Mouse (Mus musculus): ENCODE data around the gene Sox5.

Gene Sox5

DNA sequence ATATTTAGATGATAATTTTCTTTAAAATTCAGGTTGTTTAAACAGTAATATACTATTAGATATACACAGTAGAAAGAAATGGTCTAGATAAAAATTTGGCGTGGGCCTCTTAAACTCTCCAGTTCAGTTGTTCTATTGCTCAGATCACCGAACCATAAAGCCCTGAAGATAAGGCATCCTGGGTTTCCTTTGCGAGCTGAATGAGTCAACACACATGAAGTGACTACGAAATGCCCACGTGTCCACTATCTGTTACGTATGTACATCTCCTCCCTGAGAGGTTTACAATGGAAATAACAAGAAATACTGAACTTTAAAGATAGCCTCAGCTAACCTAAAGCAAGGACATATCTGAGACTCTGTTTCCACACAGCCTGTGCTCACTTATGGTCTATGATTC is 296.2 kb downstream of the Sox5 start:
- no peak for DNase-seq (ENCODE audit: low read depth)

GRCm38 (mm10) chr6:144483166-144483565 is 298.6 kb downstream of the Sox5 start:
- DNase-seq (ENCODE audit: low read depth) = no peak

- DNase-seq (ENCODE audit: low read depth) = no peak
Measured at GRCm38 (mm10) chr6:144480648-144481528, 300.9 kb downstream of the Sox5 start.

DNA sequence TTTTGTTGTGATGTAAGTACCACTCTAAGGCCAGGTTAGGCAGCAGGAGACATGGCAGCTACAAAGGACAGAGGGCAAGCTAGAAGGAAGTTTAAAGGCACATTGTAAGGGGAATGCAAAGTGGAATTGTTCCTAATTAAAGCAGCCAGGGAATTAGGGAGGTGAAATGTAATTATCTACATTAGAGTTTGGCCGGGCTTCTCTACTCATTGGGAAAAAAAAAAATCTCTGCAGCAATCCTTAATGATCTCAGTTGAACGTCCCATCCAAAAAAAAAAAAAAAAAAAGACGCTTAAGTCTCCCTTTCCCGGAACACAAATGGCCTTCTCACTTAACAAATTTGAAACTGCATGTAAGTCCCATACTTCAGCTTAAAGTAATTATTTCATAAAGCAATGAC is 301.9 kb downstream of the Sox5 start:
- no peak for DNase-seq (ENCODE audit: low read depth)

- DNase-seq (ENCODE audit: low read depth) = no peak
Measured at GRCm38 (mm10) chr6:144477287-144478064, 304.3 kb downstream of the Sox5 start.

GRCm38 (mm10) chr6:144473437-144473836 is 308.3 kb downstream of the Sox5 start:
- DNase-seq (ENCODE audit: low read depth) = no peak

DNA sequence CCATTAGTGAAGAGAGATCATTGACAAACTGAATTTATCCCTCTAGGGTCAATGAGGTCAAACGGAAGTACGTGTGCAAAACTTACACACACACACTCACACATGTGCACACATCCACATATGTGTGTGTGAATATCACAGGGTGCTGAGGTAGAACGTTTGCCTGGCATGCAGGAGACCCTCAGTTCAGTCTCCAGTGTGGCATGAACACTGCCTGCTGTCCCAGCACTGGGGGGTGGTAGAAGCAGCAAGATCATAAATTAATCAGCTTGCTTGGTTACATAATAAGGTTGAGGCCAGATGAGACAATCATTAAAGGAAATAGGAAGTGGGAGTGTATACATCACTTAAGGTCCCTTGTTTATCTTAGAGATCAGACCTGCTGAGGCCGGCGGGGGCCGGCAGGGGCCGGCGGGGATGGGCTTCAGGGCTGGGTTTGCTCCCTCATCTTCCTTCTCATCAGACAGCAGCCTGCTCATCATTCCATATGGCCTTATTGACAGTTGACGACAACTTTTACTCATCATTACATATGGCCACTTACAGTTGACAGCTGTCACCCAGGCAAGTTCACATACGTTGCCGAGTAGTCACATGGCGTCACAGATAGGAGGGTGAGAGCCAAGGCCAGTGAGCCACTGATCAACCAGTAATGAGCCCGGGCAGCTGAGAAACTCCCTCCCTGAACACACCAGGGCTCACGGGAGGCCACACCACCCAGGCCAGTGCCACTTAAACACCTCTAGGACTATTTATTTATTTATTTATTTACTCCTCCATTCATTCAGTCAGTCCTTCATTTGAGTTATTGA is 309.5 kb downstream of the Sox5 start:
- DNase-seq (ENCODE audit: low read depth) = no peak

- no peak for DNase-seq (ENCODE audit: low read depth)
Measured at GRCm38 (mm10) chr6:144466711-144467110, 315.1 kb downstream of the Sox5 start.

- no peak for DNase-seq (ENCODE audit: low read depth)
Measured at GRCm38 (mm10) chr6:144463691-144464090, 318.1 kb downstream of the Sox5 start.

DNA sequence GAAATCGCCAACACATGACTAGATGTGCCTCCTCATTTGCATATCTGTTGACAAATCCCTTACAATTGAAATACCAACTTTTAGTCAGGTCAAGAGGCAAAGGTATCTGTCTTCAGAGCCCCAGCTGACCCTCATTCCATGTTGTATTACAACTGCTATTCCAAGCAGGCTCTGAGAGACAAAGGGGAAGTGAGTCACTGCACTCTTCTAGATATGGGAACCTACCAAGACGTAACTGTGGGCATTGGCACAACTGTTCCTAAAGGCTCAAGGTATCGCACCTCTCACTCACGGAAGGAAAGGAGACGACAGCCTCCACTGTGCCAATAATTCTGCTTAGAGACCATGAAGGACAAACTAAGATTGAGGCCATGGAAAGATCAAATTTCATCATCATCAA is 318.5 kb downstream of the Sox5 start:
- no peak for DNase-seq (ENCODE audit: low read depth)

GRCm38 (mm10) chr6:144459486-144459885 is 322.3 kb downstream of the Sox5 start:
- DNase-seq (ENCODE audit: low read depth) = no peak

DNA sequence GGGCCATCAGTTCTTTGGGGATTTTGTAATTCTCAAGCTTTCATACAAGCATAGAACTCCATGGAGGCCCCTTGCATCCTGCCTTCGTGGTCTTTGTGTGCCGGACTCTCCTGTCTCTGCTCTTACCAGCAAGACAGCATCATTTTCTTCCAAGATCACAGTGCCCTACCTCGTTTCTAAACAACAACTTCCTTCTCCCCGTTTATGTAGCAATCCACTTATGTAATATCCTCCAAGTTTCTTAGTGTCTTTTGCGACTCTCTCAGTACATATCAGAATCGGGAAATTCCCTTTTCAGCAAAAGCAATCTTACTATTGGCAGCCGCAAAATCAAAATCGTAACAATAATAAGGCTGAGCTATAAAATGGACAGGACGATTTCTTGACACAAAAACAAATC is 324.3 kb downstream of the Sox5 start:
- no peak for DNase-seq (ENCODE audit: low read depth)

DNA sequence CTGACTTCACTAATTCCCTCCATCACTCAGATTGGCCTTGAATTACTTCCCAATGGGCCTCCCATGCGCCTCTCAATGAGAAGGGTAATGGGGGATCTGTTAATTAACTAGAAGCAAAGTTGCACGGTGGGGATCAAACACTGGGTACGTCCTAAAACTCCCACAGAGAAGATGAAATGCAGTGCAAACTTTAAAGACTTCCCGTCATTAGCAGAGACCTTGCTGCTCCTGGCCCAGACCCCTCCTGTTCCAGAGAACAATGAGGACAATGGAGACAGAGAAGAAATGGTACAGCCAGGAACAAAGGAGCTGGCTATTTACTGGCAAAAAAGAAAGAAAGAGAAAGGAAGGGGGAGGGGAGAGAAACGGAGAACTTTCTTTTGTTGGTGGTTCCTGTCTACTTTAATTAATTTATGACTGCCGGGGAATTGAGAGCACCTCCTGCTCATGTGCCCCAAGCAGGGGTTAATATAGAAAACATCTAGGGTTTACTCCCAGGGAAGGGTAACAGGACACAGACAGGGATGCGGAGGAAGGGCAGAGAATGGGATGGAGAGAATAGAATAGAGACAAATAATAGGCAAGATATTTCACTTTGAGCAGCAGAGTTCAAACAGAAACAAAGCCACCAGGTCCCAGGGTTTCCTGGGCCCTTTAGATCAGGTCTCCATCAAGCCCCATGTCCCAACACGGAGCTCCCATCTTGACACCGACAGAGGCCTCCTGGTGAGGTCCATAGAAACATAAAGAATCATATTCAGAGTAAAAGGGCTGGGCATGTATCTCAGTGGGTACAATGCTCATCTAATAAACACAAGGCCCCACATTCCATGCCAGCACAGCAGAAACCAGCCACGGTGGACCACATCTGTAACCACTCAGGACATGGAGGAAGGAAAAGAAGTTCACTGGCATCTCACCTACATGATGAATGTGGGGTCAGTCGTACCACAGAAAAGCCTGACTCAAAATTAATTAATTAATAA is 327.2 kb downstream of the Sox5 start:
- no peak for DNase-seq (ENCODE audit: low read depth)

DNA sequence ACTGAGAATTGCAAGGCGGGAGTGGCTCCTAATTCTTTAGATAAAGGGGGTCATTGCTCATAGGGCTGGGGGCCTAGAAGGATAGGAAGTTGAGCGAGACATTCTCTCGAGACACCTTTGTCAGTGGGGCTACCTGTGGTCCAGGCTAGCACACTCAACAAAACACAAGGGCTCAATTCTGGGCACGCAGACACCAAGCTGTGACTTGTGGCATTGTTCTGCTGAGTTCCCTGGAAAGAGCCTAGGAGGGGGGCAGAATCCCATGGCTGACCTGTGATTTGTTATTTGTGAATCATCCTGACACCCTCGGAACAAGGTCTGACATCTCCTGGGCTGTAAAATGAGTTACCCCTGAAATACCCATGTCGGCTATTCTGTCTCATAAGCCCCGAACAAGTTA is 328.2 kb downstream of the Sox5 start:
- DNase-seq (ENCODE audit: low read depth) = no peak

DNA sequence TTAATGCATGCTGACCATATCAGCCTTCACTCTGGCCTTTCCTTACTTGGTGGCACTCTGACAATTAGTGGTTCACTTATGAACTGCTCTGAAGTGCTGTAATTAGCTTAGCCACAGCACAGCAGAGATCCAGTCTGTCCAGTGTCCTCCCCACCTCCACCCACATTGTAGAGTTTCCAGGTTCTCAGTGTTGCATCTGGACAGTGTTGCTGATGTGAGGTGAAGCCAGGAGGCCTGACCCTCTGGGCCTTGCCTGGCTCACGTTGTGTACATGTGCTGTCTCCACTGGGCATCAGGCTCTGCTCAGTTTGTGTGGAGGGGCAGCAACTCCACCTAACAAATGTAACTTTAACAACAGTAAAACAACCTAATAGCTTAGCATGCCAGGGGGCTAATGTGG is 328.6 kb downstream of the Sox5 start:
- DNase-seq (ENCODE audit: low read depth) = no peak

GRCm38 (mm10) chr6:144452200-144452977 is 329.4 kb downstream of the Sox5 start:
- no peak for DNase-seq (ENCODE audit: low read depth)

DNA sequence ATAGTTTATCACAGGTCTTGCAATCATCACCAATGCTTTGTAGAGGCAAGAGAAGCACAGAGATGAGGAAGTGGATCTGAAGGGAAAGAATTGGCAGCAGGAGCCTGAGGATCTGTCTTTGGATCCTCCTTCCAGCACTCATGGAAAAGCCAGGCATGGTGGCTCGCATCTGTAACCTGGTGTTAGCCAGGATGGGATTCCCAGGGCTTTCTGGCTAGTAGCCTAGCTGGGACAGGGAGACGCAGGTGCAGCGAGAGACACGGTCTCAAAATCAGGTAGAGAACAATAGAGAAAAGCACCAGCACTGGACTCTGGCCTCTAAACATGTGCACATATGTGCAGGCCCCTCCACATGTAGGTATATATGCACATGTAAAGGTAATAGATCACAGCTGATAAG is 330.1 kb downstream of the Sox5 start:
- no peak for DNase-seq (ENCODE audit: low read depth)

DNA sequence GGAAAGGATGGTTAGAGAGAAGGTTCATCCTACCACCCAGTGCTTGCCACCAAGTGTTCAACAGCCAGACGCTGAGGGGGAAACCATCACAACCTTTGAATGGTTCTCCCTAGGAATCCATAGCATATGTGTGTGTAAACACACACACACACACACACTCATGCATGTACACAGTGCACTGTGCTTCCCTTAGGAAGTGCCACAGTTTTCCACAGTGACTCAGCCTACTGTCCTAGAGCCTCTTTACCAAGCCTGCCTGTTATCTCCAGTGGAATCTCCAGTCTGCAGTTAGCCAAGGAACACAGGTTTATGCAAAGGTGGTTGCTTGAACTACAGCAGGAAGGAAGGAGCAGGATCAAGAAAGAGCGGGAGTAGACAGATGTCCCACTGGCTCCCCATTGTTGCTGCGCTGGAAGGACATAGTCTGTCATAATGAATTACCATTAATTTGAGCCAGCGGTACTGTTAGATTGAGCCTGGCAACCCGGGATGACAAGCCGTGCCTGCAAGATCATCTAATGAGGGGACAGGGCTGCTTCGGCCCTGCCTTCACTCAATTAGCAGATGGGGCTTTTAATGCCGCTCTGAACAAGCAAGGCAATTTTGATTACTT is 335.9 kb downstream of the Sox5 start:
- DNase-seq (ENCODE audit: low read depth) = no peak

DNA sequence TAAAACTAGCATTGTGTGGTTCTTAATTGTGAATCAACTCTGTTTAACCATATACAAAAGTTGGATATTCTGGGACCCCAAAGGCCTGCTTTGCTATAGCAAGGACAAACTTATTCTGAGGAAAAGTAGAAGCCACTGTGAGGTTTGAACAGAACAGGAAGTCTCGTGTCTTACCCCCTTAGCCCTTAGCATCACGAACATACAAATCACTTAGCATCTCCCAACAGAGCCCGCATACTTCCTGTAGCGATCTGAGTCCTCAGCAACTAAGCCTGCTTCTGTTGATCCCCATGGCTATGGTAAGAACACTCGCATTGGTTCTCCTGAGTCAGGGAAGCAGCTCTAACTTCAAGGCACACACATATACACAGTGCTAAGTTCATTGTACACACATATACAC is 337.4 kb downstream of the Sox5 start:
- no peak for DNase-seq (ENCODE audit: low read depth)

GRCm38 (mm10) chr6:144443681-144444080 is 338.1 kb downstream of the Sox5 start:
- DNase-seq (ENCODE audit: low read depth) = no peak
